Mouse (Mus musculus): ENCODE data around the gene Olfr1226. TPM values are rescaled to one million over a fixed set of nuclear protein-coding genes. Genes with fewer than 3 reads are reported as not detected.
"Not testable (repeated sequence)": the region's sequence is repeated elsewhere in the genome, so short reads cannot be mapped to it uniquely, and the experiment has no call there.

The Olfr1226 gene
- not detected for polyA plus RNA-seq (2017; shearing (Covaris generic))

GRCm38 (mm10) chr2:89199948-89200347 is at the start of gene Olfr1226:
Gene Olfr1226, minus strand, starts transcription at chr2:89200048.
- no peak for ATAC-seq

GRCm38 (mm10) chr2:89196325-89196982 is 3.4 kb downstream of the Olfr1226 start:
- ATAC-seq = no peak

GRCm38 (mm10) chr2:89174569-89174968 is 25.3 kb downstream of the Olfr1226 start, which contains the start of gene Olfr1225:
Gene Olfr1225, minus strand, starts transcription at chr2:89174669.
- no peak for ATAC-seq

GRCm38 (mm10) chr2:89164711-89165110 is 35.1 kb downstream of the Olfr1226 start:
- not testable (repeated sequence) for ATAC-seq

DNA sequence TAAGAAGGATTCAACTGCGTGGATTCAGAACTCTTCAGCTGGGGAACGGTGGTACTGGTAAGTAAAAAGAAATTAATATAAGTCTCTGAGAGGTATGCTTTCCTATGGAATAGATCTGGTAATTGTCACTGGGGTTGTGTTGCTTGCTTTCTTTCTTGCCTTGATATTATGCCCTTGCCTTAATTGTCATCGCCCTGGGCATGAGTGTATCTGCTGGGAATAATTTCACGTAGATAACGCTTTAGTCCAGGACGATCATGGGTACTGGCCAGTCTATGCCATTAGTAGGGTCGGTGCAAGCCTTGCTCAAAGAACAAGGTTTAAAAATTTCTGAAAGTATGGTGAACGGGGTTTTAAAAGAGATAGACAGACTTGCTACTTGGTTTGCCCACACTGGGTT is 35.9 kb downstream of the Olfr1226 start, which contains the start of gene Olfr1224-ps1:
TSS of gene Olfr1224-ps1 (minus strand) at position 101 of the 400 bp plus-strand sequence.
- ATAC-seq = not testable (repeated sequence)

GRCm38 (mm10) chr2:89151460-89151859 is 48.4 kb downstream of the Olfr1226 start, which contains the start of gene Olfr1223:
Gene Olfr1223, minus strand, starts transcription at chr2:89151560.
- no peak for ATAC-seq

Other genes with a start within 250 kb of the Olfr1226 start
- not detected for gene Olfr1212, start 246.1 kb downstream of the Olfr1226 start, polyA plus RNA-seq (2017; shearing (Covaris generic))
- gene Gm13762, start 219.8 kb downstream of the Olfr1226 start, polyA plus RNA-seq (2017; shearing (Covaris generic)) = not detected
- gene Olfr1214, start 207.4 kb downstream of the Olfr1226 start, polyA plus RNA-seq (2017; shearing (Covaris generic)) = not detected
- gene Olfr1215, start 193.1 kb downstream of the Olfr1226 start, polyA plus RNA-seq (2017; shearing (Covaris generic)) = not detected
- gene Olfr1216, start 181.7 kb downstream of the Olfr1226 start, polyA plus RNA-seq (2017; shearing (Covaris generic)) = not detected
- not detected for gene Olfr1217, start 168.0 kb downstream of the Olfr1226 start, polyA plus RNA-seq (2017; shearing (Covaris generic))
- gene Olfr1218, start 138.9 kb downstream of the Olfr1226 start, polyA plus RNA-seq (2017; shearing (Covaris generic)) = not detected
- gene Olfr1219, start 116.5 kb downstream of the Olfr1226 start, polyA plus RNA-seq (2017; shearing (Covaris generic)) = not detected
- gene Olfr1220, start 93.2 kb downstream of the Olfr1226 start, polyA plus RNA-seq (2017; shearing (Covaris generic)) = under 1 TPM in 1 of 2 experiments, not detected in 1; 0.08 TPM
- gene Olfr1221, start 82.8 kb downstream of the Olfr1226 start, polyA plus RNA-seq (2017; shearing (Covaris generic)) = not detected
- gene Olfr1222, start 67.0 kb downstream of the Olfr1226 start, polyA plus RNA-seq (2017; shearing (Covaris generic)) = not detected
- gene Olfr1223, start 48.5 kb downstream of the Olfr1226 start, polyA plus RNA-seq (2017; shearing (Covaris generic)) = not detected
- not detected for gene Olfr1224-ps1, start 36.0 kb downstream of the Olfr1226 start, polyA plus RNA-seq (2017; shearing (Covaris generic))
- not detected for gene Olfr1225, start 25.4 kb downstream of the Olfr1226 start, polyA plus RNA-seq (2017; shearing (Covaris generic))
- not detected for gene Olfr1228, start 54.0 kb upstream of the Olfr1226 start, polyA plus RNA-seq (2017; shearing (Covaris generic))
- not detected for gene Olfr1229, start 88.0 kb upstream of the Olfr1226 start, polyA plus RNA-seq (2017; shearing (Covaris generic))
- not detected for gene Olfr1230, start 97.2 kb upstream of the Olfr1226 start, polyA plus RNA-seq (2017; shearing (Covaris generic))
- gene Olfr1231, start 107.0 kb upstream of the Olfr1226 start, polyA plus RNA-seq (2017; shearing (Covaris generic)) = not detected
- not detected for gene Olfr1232, start 129.6 kb upstream of the Olfr1226 start, polyA plus RNA-seq (2017; shearing (Covaris generic))
- under 1 TPM in 1 of 2 experiments, not detected in 1; 0.05 TPM for gene Olfr1233, start 142.3 kb upstream of the Olfr1226 start, polyA plus RNA-seq (2017; shearing (Covaris generic))
- gene Olfr1234, start 164.8 kb upstream of the Olfr1226 start, polyA plus RNA-seq (2017; shearing (Covaris generic)) = not detected
- not detected for gene Olfr1238, start 209.6 kb upstream of the Olfr1226 start, polyA plus RNA-seq (2017; shearing (Covaris generic))
- gene Olfr1239, start 220.4 kb upstream of the Olfr1226 start, polyA plus RNA-seq (2017; shearing (Covaris generic)) = not detected
- not detected for gene Olfr1240, start 243.0 kb upstream of the Olfr1226 start, polyA plus RNA-seq (2017; shearing (Covaris generic))